Mouse (Mus musculus): Measurements from ENCODE around the gene Ndufb8. TPM values are rescaled to one million over a fixed set of nuclear protein-coding genes. Genes with fewer than 3 reads are reported as not detected.

The Ndufb8 gene
- 685 and 725 TPM in 2 replicates for total RNA-seq (2012; rRNA removed)
- polyA plus RNA-seq (2012; ENCODE audit: insufficient read depth in 1 of 2, insufficient read length in 2 of 2, low read depth in 1 of 2, low replicate concordance in 2 of 2, missing spikeins in 1 of 2): 1,000 to 10,000 TPM in 1 of 2 experiments, 100 to 1,000 TPM in 1; 592 to 1,203 TPM

DNA sequence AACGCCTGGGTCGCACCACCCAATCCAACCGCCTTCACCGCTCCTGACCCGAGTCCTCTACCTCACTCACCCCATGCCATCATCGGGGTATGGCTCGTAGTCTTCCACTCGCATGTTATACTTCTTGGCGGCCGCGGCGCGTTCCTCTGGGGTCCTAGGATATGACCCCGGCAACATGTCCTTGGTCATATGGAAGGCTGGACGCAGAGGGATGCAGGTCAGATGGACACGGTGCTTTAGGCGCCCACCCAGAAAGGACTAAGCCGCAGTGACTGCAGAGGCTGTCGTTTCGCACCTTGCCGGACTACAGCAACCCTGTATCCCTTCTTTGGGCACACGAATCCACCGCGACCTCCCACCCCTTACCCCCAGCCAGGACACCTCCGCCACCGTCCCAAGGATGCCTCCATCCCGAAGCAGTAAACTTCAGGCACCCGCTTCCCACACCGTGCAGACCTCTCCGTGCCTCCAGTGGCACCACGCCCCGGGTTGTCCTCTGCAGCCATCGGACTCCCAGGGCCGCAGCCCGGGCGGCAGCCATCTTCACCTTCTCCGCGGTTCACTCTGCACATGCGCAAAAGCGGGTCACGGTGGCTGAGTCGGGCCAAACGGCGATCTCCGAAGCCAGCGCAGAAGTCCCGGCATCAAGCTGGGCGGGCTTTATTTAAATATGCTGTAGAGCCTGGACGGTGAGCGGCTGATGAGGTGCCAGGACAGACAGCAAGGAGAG is at the start of gene Ndufb8:
Gene Ndufb8 (minus strand): TSS at position 580 of the 730 bp plus-strand sequence.
- TF ChIP-seq E2F4 (IDR thresholded peaks at IDR 0.05; ENCODE audit: borderline replicate concordance, low read depth, low read length) (peak; percentile 90), TAL1 (IDR thresholded peaks at IDR 0.05; ENCODE audit: low read length) (no peak), POLR2AphosphoS2 (IDR thresholded peaks at IDR 0.05; ENCODE audit: low read length) (peak; percentile 93), POLR2A (IDR thresholded peaks at IDR 0.05; ENCODE audit: control insufficient read depth in 1 of 2, insufficient read depth in 1 of 2, low read depth in 1 of 2, low read length in 2 of 2, poor library complexity in 1 of 2) (peak; percentile 97 to 98), HCFC1 (IDR thresholded peaks at IDR 0.05; ENCODE audit: low read depth, low read length) (peak; percentile 92), ELF1 (IDR thresholded peaks at IDR 0.05; ENCODE audit: low read depth, low read length) (0 out of 2 replicates have a peak, but pooled peaks have one; percentile 28), CHD1 (IDR thresholded peaks at IDR 0.05; ENCODE audit: low read depth, low read length) (peak; percentile 85; the same call in 1 of the 2 replicates), EP300 (IDR thresholded peaks at IDR 0.05; ENCODE audit: low read depth in 1 of 2, low read length in 2 of 2) (peak in 1 of 2 experiments; percentile 9; a peak in 2 of 4 replicates), CTCF (IDR thresholded peaks at IDR 0.05 in 2 of 3, conservative IDR thresholded peaks at IDR 0.05 in 1 of 3; ENCODE audit: control insufficient read depth in 1 of 3, insufficient read depth in 1 of 3, low read depth in 2 of 3, low read length in 3 of 3, poor library complexity in 1 of 3, severe bottlenecking in 1 of 3) (no peak), MXI1 (IDR thresholded peaks at IDR 0.05; ENCODE audit: low read depth, low read length) (peak; percentile 68; the same call in 1 of the 2 replicates), BHLHE40 (IDR thresholded peaks at IDR 0.05; ENCODE audit: borderline replicate concordance, low read depth, low read length) (no peak), TBP (IDR thresholded peaks at IDR 0.05; ENCODE audit: low read depth, low read length) (peak; percentile 91), GATA1 (IDR thresholded peaks at IDR 0.05; ENCODE audit: low read depth, low read length) (0 out of 2 replicates have a peak, but pooled peaks have one; percentile 1), NELFE (IDR thresholded peaks at IDR 0.05; ENCODE audit: low read depth, low read length) (peak; percentile 99), ETS1 (IDR thresholded peaks at IDR 0.05; ENCODE audit: low read depth, low read length) (0 out of 2 replicates have a peak, but pooled peaks have one; percentile 43), RAD21 (IDR thresholded peaks at IDR 0.05; ENCODE audit: low read depth, low read length) (no peak), NRF1 (IDR thresholded peaks at IDR 0.05; ENCODE audit: insufficient read depth, low read depth, low read length, poor library complexity, severe bottlenecking) (peak; percentile 91), RCOR1 (IDR thresholded peaks at IDR 0.05; ENCODE audit: low read depth, low read length) (no peak), ZMIZ1 (IDR thresholded peaks at IDR 0.05; ENCODE audit: low read depth, low read length) (peak; percentile 96), ZKSCAN1 (IDR thresholded peaks at IDR 0.05; ENCODE audit: low read depth, low read length) (no peak), MYC (IDR thresholded peaks at IDR 0.05; ENCODE audit: low read depth, low read length) (no peak), SIN3A (IDR thresholded peaks at IDR 0.05; ENCODE audit: low read length) (peak; percentile 81), TCF12 (IDR thresholded peaks at IDR 0.05; ENCODE audit: low read depth, low read length) (peak; percentile 83), KAT2A (conservative IDR thresholded peaks at IDR 0.05; ENCODE audit: low read depth, low read length) (no peak; the same call in 1 of the 2 replicates), UBTF (IDR thresholded peaks at IDR 0.05; ENCODE audit: borderline replicate concordance, insufficient read depth, low read depth, low read length) (no peak), MEF2A (IDR thresholded peaks at IDR 0.05; ENCODE audit: extremely low read depth, insufficient replicate concordance, low read depth, low read length, poor library complexity, severe bottlenecking) (peak; percentile 18; the same call in 1 of the 2 replicates)
- Histone ChIP-seq H3K4me3 (ENCODE audit: control insufficient read depth in 1 of 2, insufficient read depth in 1 of 2, low read depth in 2 of 2, low read length in 2 of 2) (peak within 1 kb of the TSS; percentile 85 to 88), H3K27ac (ENCODE audit: control insufficient read depth, low read depth, low read length) (peak within 1 kb of the TSS; percentile 77), H3K9ac (ENCODE audit: control insufficient read depth, low read depth, low read length, poor library complexity, severe bottlenecking) (peak within 1 kb of the TSS; percentile 83), H3K79me2 (ENCODE audit: control insufficient read depth, insufficient read depth, low read length, poor library complexity) (peaks cover 19% of the 10 kb centered on the region), H3K36me3 (ENCODE audit: control insufficient read depth in 1 of 2, insufficient read depth in 2 of 2, low read length in 2 of 2) (peaks cover 9 to 13% of the 10 kb centered on the region in 2 experiments), H3K27me3 (ENCODE audit: control insufficient read depth in 1 of 2, insufficient read depth in 2 of 2, low read length in 2 of 2) (no peaks in the 10 kb centered on the region), H3K9me3 (replicated peaks; ENCODE audit: insufficient read depth, low read length) (no peaks in the 10 kb centered on the region), H3K4me1 (ENCODE audit: control insufficient read depth in 1 of 2, insufficient read depth in 2 of 2, low read length in 2 of 2) (peaks cover 2 to 10% of the 10 kb centered on the region in 2 experiments; a peak in 2 of 4 replicates)
- peak; percentile 98 for DNase-seq (ENCODE audit: low read depth, low spot score)

Measured in MEL (cell line).